Mouse (Mus musculus) ES-Bruce4 (cell line): Measurements from ENCODE around the gene Lancl3.

Experiments used
- CTCF ChIP-seq: IDR thresholded peaks from one replicate; pipeline ENCODE4 v1.8.1; 2011; ENCODE audit warnings: low read depth, low read length
- EP300 ChIP-seq: IDR thresholded peaks from 2 replicates; pipeline ENCODE4 v1.6.1; 2011; ENCODE audit warnings: low read depth, low read length; ENCODE audit not compliant: insufficient read depth
- POLR2A ChIP-seq: IDR thresholded peaks from one replicate; pipeline ENCODE4 v1.8.1; 2011; ENCODE audit warnings: low read length; ENCODE audit not compliant: insufficient read depth

GRCm38 (mm10) chrX:9273377-9274002 is 73.8 kb downstream of the Lancl3 start:
- TF ChIP-seq POLR2A (no peak), CTCF (no peak), EP300 (no peak)
